Mouse (Mus musculus): ENCODE measurements around the gene Fam214b. TPM values are rescaled to one million over a fixed set of nuclear protein-coding genes. Genes with fewer than 3 reads are reported as not detected.
A peak's percentile ranks its signal among the peaks of the same experiment; 100 is the strongest.
"Not testable (repeated sequence)": the region's sequence is repeated elsewhere in the genome, so short reads cannot be mapped to it uniquely, and the experiment has no call there.

Fam214b gene
- polyA plus RNA-seq, 1 experiment from 2014 or later, result 48.2 TPM

GRCm38 (mm10) chr4:43001272-43001671, 44.7 kb downstream of the Fam214b start:
- 100% methylated on average over 2 of the region's 2 CpGs for WGBS
- H3K27me3 ChIP-seq (replicated peaks; ENCODE audit: control insufficient read depth, insufficient read depth, low read length), result no peaks in the 10 kb centered on the region
- no peak overlapping the region for H3K4me2 ChIP-seq (ENCODE audit: low read length)
- H3K36me3 ChIP-seq (ENCODE audit: control insufficient read depth, insufficient read depth), result no peaks in the 10 kb centered on the region
- peaks cover 22% of the 10 kb centered on the region for H3K4me1 ChIP-seq (replicated peaks; ENCODE audit: control insufficient read depth, insufficient read depth, low read length)
- no peak overlapping the region for H3K9ac ChIP-seq (replicated peaks; ENCODE audit: low read depth, low read length)
- ATAC-seq, result no peak
- peak overlapping the region; percentile 92 for H3K27ac ChIP-seq (ENCODE audit: low read length)
- H3K4me3 ChIP-seq (replicated peaks; ENCODE audit: low read length), result no peak overlapping the region
- H3K9me3 ChIP-seq (ENCODE audit: control insufficient read depth, low read length), result no peaks in the 10 kb centered on the region

DNA sequence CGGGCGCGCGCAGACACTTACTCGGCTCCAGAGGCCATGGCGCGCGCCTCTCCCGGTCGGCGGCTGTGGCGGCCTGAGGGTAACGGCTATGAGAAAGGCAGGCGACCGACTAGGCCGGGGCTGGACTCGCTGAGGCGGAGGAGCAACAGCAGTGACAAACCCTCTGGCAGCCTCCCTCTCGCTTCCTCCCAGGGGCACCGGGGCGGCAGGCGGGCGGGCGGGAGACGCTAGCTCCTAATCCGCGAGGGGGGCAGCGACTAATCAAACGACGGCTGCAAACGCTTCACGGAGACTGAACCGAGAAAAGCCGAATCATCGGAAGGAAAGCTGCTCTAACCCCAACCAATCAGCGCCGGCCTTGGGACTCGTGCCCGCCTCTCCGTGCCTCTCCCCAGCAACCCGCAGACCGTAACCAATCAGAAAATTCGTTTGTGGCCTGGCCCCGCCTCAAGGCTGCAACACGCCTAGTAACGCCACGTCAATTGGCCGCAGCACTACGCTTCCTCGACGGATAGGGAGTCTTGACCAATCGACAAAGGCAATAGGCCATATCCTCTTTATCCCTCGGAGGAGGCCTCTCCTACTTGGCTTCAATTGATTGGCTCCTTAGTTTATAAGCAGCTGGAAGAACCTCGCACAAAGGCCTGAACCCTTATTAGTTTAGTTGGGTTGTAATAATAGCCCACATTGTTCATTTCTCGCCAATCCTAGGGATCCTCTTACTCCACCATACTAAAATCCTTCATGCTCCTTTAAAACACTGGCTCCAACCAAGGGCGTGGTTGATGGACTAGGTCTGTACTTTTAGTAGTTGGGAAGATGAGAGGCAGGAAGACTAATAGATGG, 45.7 kb downstream of the Fam214b start, which contains the start of gene Vcp:
Vcp (minus strand) TSS at position 367 of the 846 bp plus-strand sequence.
- H3K4me3 ChIP-seq (replicated peaks; ENCODE audit: low read length), result peak within 1 kb of the TSS; percentile 98
- peak within 1 kb of the TSS; percentile 96 for H3K9ac ChIP-seq (replicated peaks; ENCODE audit: low read depth, low read length)
- H3K27ac ChIP-seq (ENCODE audit: low read length), result peak within 1 kb of the TSS; percentile 99
- under 1% methylated on average over 47 of the region's 56 CpGs for WGBS
- ATAC-seq, result peak; percentile 98
- H3K27me3 ChIP-seq (replicated peaks; ENCODE audit: control insufficient read depth, insufficient read depth, low read length); H3K9me3 ChIP-seq (ENCODE audit: control insufficient read depth, low read length); H3K36me3 ChIP-seq (ENCODE audit: control insufficient read depth, insufficient read depth): not testable (repeated sequence)
- H3K4me1 ChIP-seq (replicated peaks; ENCODE audit: control insufficient read depth, insufficient read depth, low read length), result peaks cover 22% of the 10 kb centered on the region
- H3K4me2 ChIP-seq (ENCODE audit: low read length), result peak within 1 kb of the TSS; percentile 85

- peak; percentile 61 for ATAC-seq
- Histone ChIP-seq H3K9ac (replicated peaks; ENCODE audit: low read depth, low read length) (peak overlapping the region; percentile 96), H3K4me2 (ENCODE audit: low read length) (peak overlapping the region; percentile 85), H3K27me3 (replicated peaks; ENCODE audit: control insufficient read depth, insufficient read depth, low read length) (no peaks in the 10 kb centered on the region), H3K36me3 (ENCODE audit: control insufficient read depth, insufficient read depth) (peaks cover 7% of the 10 kb centered on the region; the same call in 1 of the 2 replicates), H3K9me3 (ENCODE audit: control insufficient read depth, low read length) (no peaks in the 10 kb centered on the region), H3K27ac (ENCODE audit: low read length) (peak overlapping the region; percentile 99), H3K4me3 (replicated peaks; ENCODE audit: low read length) (peak overlapping the region; percentile 98), H3K4me1 (replicated peaks; ENCODE audit: control insufficient read depth, insufficient read depth, low read length) (peaks cover 22% of the 10 kb centered on the region)
- under 1% methylated on average over 51 of the region's 51 CpGs for WGBS
Measured at GRCm38 (mm10) chr4:42999451-43000140, 46.4 kb downstream of the Fam214b start.

- no peaks in the 10 kb centered on the region for H3K27me3 ChIP-seq (replicated peaks; ENCODE audit: control insufficient read depth, insufficient read depth, low read length)
- H3K4me2 ChIP-seq (ENCODE audit: low read length), result peak overlapping the region; percentile 85
- H3K36me3 ChIP-seq (ENCODE audit: control insufficient read depth, insufficient read depth), result peaks cover 22% of the 10 kb centered on the region
- H3K4me1 ChIP-seq (replicated peaks; ENCODE audit: control insufficient read depth, insufficient read depth, low read length), result peaks cover 22% of the 10 kb centered on the region
- no peak overlapping the region for H3K9ac ChIP-seq (replicated peaks; ENCODE audit: low read depth, low read length)
- no peak overlapping the region for H3K27ac ChIP-seq (ENCODE audit: low read length)
- WGBS, result 61% methylated on average over 2 of the region's 2 CpGs
- ATAC-seq, result no peak
- no peaks in the 10 kb centered on the region for H3K9me3 ChIP-seq (ENCODE audit: control insufficient read depth, low read length)
- H3K4me3 ChIP-seq (replicated peaks; ENCODE audit: low read length), result no peak overlapping the region
Measured at GRCm38 (mm10) chr4:42998022-42998421, 48.0 kb downstream of the Fam214b start.

DNA sequence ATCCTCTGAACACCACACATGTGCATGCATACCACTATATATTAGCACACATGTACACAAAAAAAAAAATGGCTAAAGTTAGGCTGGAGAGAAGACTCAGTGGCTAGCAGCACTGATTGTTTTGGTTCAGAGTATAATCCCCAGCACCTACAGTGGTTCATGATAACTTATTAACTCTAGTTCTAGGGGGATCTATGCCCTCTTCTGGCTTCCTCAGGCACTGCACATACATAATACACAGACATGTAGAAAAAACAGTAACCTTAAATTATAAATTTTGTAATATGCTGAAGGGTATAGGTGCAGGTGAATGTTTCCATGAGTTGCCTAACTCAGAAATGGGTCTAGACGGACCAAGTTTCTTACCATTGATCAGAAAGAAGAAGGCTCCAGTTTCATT, 57.7 kb downstream of the Fam214b start:
- Histone ChIP-seq H3K4me1 (replicated peaks; ENCODE audit: control insufficient read depth, insufficient read depth, low read length) (no peaks in the 10 kb centered on the region), H3K9me3 (ENCODE audit: control insufficient read depth, low read length) (no peaks in the 10 kb centered on the region), H3K36me3 (ENCODE audit: control insufficient read depth, insufficient read depth) (peaks cover 70% of the 10 kb centered on the region), H3K4me3 (replicated peaks; ENCODE audit: low read length) (no peak overlapping the region), H3K27me3 (replicated peaks; ENCODE audit: control insufficient read depth, insufficient read depth, low read length) (no peaks in the 10 kb centered on the region), H3K9ac (replicated peaks; ENCODE audit: low read depth, low read length) (no peak overlapping the region), H3K27ac (ENCODE audit: low read length) (no peak overlapping the region), H3K4me2 (ENCODE audit: low read length) (no peak overlapping the region)
- WGBS, result 84% methylated on average over 1 of the region's 1 CpGs
- ATAC-seq, result no peak

Other genes starting within 250 kb of the Fam214b start
- 0.15 TPM in 1 of 2 replicates, not detected in the other for gene Fam205a1, start 192.3 kb downstream of the Fam214b start, polyA plus RNA-seq (2015; fragmentation: Nextera tagmentation; extraction: Ambion mirVana)
- gene Gm12394, start 189.4 kb downstream of the Fam214b start, polyA plus RNA-seq (2015; fragmentation: Nextera tagmentation; extraction: Ambion mirVana), result 0.24 and 0.49 TPM in 2 replicates
- gene Fam205c, start 172.0 kb downstream of the Fam214b start, polyA plus RNA-seq (2015; fragmentation: Nextera tagmentation; extraction: Ambion mirVana), result 1.4 and 1.6 TPM in 2 replicates
- 25.2 and 33.6 TPM in 2 replicates for gene Phf24, start 129.6 kb downstream of the Fam214b start, polyA plus RNA-seq (2015; fragmentation: Nextera tagmentation; extraction: Ambion mirVana)
- 56.0 and 82.4 TPM in 2 replicates for gene Dnajb5, start 96.4 kb downstream of the Fam214b start, polyA plus RNA-seq (2015; fragmentation: Nextera tagmentation; extraction: Ambion mirVana)
- gene 1700022I11Rik, start 76.6 kb downstream of the Fam214b start, polyA plus RNA-seq (2015; fragmentation: Nextera tagmentation; extraction: Ambion mirVana), result 0.51 and 0.60 TPM in 2 replicates
- 509 and 532 TPM in 2 replicates for gene Vcp, start 45.7 kb downstream of the Fam214b start, polyA plus RNA-seq (2015; fragmentation: Nextera tagmentation; extraction: Ambion mirVana)
- 32.8 and 33.2 TPM in 2 replicates for gene Fancg, start 35.7 kb downstream of the Fam214b start, polyA plus RNA-seq (2015; fragmentation: Nextera tagmentation; extraction: Ambion mirVana)
- gene Pigo, start 20.4 kb downstream of the Fam214b start, polyA plus RNA-seq (2015; fragmentation: Nextera tagmentation; extraction: Ambion mirVana), result 20.9 and 24.5 TPM in 2 replicates
- 237 and 238 TPM in 2 replicates for gene Stoml2, start 14.5 kb downstream of the Fam214b start, polyA plus RNA-seq (2015; fragmentation: Nextera tagmentation; extraction: Ambion mirVana)
- gene Unc13b, start 12.7 kb upstream of the Fam214b start, polyA plus RNA-seq (2015; fragmentation: Nextera tagmentation; extraction: Ambion mirVana), result 15.5 and 21.6 TPM in 2 replicates
- gene Atp8b5, start 220.9 kb upstream of the Fam214b start, polyA plus RNA-seq (2015; fragmentation: Nextera tagmentation; extraction: Ambion mirVana), result 0.39 and 0.63 TPM in 2 replicates